Mouse (Mus musculus) bone marrow macrophage, adult 2 months (primary cell): ENCODE measurements around the gene Tra2b.

Experiments
- CTCF ChIP-seq: IDR thresholded peaks from 2 replicates; pipeline ENCODE4 v1.5.1; 2012; ENCODE audit warnings: low read depth, mild to moderate bottlenecking, low read length, moderate library complexity
- POLR2A ChIP-seq: IDR thresholded peaks from 2 replicates; pipeline ENCODE4 v1.6.1; 2012; ENCODE audit warnings: mild to moderate bottlenecking, low read depth, low read length, borderline replicate concordance

DNA sequence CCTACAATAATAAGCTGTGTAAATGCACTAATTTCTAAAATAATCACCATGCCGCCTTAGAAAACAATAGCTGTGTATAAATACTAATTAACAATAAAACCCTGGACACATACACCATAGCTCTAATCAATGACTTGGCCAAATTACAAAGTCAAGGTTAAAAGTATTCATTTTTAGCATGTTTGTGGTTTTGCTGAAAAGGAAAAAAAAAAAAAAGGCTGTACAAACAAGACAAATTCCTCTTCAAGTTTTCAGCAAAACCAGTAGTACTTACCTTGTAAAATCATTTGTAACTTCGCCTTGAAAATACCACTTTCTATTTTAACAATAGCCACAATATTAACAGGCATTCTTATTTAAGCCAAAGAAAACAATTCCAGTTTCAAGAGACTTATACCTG, 4.2 kb downstream of the Tra2b start:
- TF ChIP-seq CTCF (no peak), POLR2A (no peak)
